Mouse (Mus musculus): ENCODE data around the gene Ppp3ca. TPM values are rescaled to one million over a fixed set of nuclear protein-coding genes. Genes with fewer than 3 reads are reported as not detected.

Gene Ppp3ca
- polyA plus RNA-seq, 1 experiment from 2014 or later = 190 TPM

GRCm38 (mm10) chr3:136671940-136672278, 2.0 kb downstream of the Ppp3ca start:
- Histone ChIP-seq H3K36me3 (no peaks in the 10 kb centered on the region), H3K27me3 (replicated peaks) (no peaks in the 10 kb centered on the region), H3K9me3 (replicated peaks) (no peaks in the 10 kb centered on the region), H3K9ac (replicated peaks) (peak overlapping the region; percentile 90), H3K4me3 (replicated peaks) (peak overlapping the region; percentile 94), H3K27ac (replicated peaks) (peak overlapping the region; percentile 99), H3K4me1 (peaks cover 49% of the 10 kb centered on the region), H3K4me2 (peak overlapping the region; percentile 73)
- 6% methylated on average over 4 of the region's 5 CpGs for WGBS
- ATAC-seq (ENCODE audit: low FRiP score) = no peak

DNA sequence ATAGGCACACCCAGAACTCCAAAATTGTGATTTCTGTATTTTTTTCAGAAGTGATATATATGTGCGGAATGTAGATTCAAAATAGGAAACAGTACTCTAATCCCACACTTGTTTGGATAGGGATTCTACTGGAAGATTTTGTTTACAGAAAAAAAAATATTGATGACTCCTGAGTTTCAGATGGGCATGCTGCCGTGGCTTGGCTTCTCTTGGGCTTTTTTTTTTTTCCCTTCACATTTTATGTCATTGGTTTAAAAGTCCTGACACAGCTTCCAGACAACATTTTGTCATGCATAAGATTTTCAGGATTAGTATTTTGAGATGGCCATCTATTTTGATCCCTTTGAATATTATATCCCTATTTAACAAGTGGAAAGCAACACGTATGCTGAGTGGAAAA, 2.9 kb downstream of the Ppp3ca start:
- no peaks in the 10 kb centered on the region for H3K9me3 ChIP-seq (replicated peaks)
- no peaks in the 10 kb centered on the region for H3K36me3 ChIP-seq
- no peak overlapping the region; the same call in 1 of the 2 replicates for H3K9ac ChIP-seq (replicated peaks)
- peak overlapping the region; percentile 73 for H3K4me2 ChIP-seq
- WGBS = 61% methylated on average over 3 of the region's 3 CpGs
- H3K4me1 ChIP-seq = peaks cover 55% of the 10 kb centered on the region
- no peaks in the 10 kb centered on the region for H3K27me3 ChIP-seq (replicated peaks)
- no peak for ATAC-seq (ENCODE audit: low FRiP score)
- H3K27ac ChIP-seq (replicated peaks) = no peak overlapping the region
- H3K4me3 ChIP-seq (replicated peaks) = peak overlapping the region; percentile 94

GRCm38 (mm10) chr3:136673363-136673762, 3.4 kb downstream of the Ppp3ca start:
- no peak for ATAC-seq (ENCODE audit: low FRiP score)
- Histone ChIP-seq H3K4me1 (peaks cover 53% of the 10 kb centered on the region), H3K4me3 (replicated peaks) (0 out of 2 replicates have a peak overlapping the region, but pooled peaks have one; percentile 10), H3K36me3 (no peaks in the 10 kb centered on the region), H3K27ac (replicated peaks) (no peak overlapping the region), H3K9me3 (replicated peaks) (no peaks in the 10 kb centered on the region), H3K27me3 (replicated peaks) (no peaks in the 10 kb centered on the region), H3K9ac (replicated peaks) (no peak overlapping the region), H3K4me2 (peak overlapping the region; percentile 73)
- WGBS = 71% methylated on average over 2 of the region's 2 CpGs

GRCm38 (mm10) chr3:136674486-136674885, 4.6 kb downstream of the Ppp3ca start:
- Histone ChIP-seq H3K9ac (replicated peaks) (no peak overlapping the region), H3K27ac (replicated peaks) (no peak overlapping the region), H3K27me3 (replicated peaks) (no peaks in the 10 kb centered on the region), H3K36me3 (no peaks in the 10 kb centered on the region), H3K4me1 (peaks cover 53% of the 10 kb centered on the region), H3K4me2 (peak overlapping the region; percentile 21; the same call in 1 of the 2 replicates), H3K4me3 (replicated peaks) (no peak overlapping the region), H3K9me3 (replicated peaks) (no peaks in the 10 kb centered on the region)
- no peak for ATAC-seq (ENCODE audit: low FRiP score)
- 45% methylated on average over 5 of the region's 5 CpGs for WGBS

- H3K9me3 ChIP-seq (replicated peaks) = no peaks in the 10 kb centered on the region
- H3K27me3 ChIP-seq (replicated peaks) = no peaks in the 10 kb centered on the region
- H3K4me2 ChIP-seq = no peak overlapping the region
- H3K27ac ChIP-seq (replicated peaks) = no peak overlapping the region
- H3K9ac ChIP-seq (replicated peaks) = no peak overlapping the region
- no peaks in the 10 kb centered on the region for H3K36me3 ChIP-seq
- peaks cover 74% of the 10 kb centered on the region for H3K4me1 ChIP-seq
- ATAC-seq (ENCODE audit: low FRiP score) = no peak
- 78% methylated on average over 2 of the region's 2 CpGs for WGBS
- H3K4me3 ChIP-seq (replicated peaks) = no peak overlapping the region
These were observed 7.1 kb downstream of the Ppp3ca start for GRCm38 (mm10) chr3:136676991-136677390.

DNA sequence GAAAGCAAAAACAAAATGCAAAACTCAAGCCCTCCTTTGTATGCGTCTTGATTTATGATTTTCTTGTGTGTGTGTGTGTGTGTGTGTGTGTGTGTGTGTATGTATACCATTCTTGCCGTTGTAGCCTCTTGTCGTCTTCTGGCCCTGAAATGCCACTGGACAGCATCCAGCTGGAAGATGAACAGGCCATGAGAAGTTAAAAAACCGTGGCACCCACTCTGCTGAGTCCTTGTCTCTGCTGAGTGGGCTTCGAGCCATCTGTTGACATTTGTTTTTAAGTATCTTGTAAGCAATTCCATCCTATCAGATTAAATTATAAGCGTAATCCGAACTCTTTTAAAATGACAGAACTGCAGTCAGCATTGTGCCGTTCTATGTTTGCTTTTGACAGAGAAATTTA, 8.5 kb downstream of the Ppp3ca start:
- peaks cover 72% of the 10 kb centered on the region for H3K4me1 ChIP-seq
- H3K36me3 ChIP-seq = no peaks in the 10 kb centered on the region
- no peak for ATAC-seq (ENCODE audit: low FRiP score)
- no peaks in the 10 kb centered on the region for H3K27me3 ChIP-seq (replicated peaks)
- no peak overlapping the region for H3K9ac ChIP-seq (replicated peaks)
- no peaks in the 10 kb centered on the region for H3K9me3 ChIP-seq (replicated peaks)
- no peak overlapping the region for H3K27ac ChIP-seq (replicated peaks)
- 58% methylated on average over 8 of the region's 8 CpGs for WGBS
- no peak overlapping the region for H3K4me2 ChIP-seq
- no peak overlapping the region for H3K4me3 ChIP-seq (replicated peaks)

GRCm38 (mm10) chr3:136679903-136680491, 10.1 kb downstream of the Ppp3ca start:
- Histone ChIP-seq H3K4me3 (replicated peaks) (no peak overlapping the region), H3K9me3 (replicated peaks) (no peaks in the 10 kb centered on the region), H3K36me3 (no peaks in the 10 kb centered on the region), H3K4me1 (peaks cover 68% of the 10 kb centered on the region), H3K27me3 (replicated peaks) (no peaks in the 10 kb centered on the region), H3K9ac (replicated peaks) (no peak overlapping the region), H3K4me2 (no peak overlapping the region), H3K27ac (replicated peaks) (no peak overlapping the region)
- WGBS = 71% methylated on average over 6 of the region's 6 CpGs
- no peak for ATAC-seq (ENCODE audit: low FRiP score)

GRCm38 (mm10) chr3:136682242-136682641, 12.3 kb downstream of the Ppp3ca start:
- WGBS = 96% methylated on average over 8 of the region's 8 CpGs
- ATAC-seq (ENCODE audit: low FRiP score) = no peak
- H3K4me1 ChIP-seq = peaks cover 52% of the 10 kb centered on the region

GRCm38 (mm10) chr3:136684191-136684958, 14.5 kb downstream of the Ppp3ca start:
- no peak overlapping the region for H3K9ac ChIP-seq (replicated peaks)
- no peaks in the 10 kb centered on the region for H3K9me3 ChIP-seq (replicated peaks)
- H3K36me3 ChIP-seq = no peaks in the 10 kb centered on the region
- H3K4me1 ChIP-seq = peaks cover 44% of the 10 kb centered on the region
- H3K4me2 ChIP-seq = no peak overlapping the region
- no peak overlapping the region for H3K27ac ChIP-seq (replicated peaks)
- WGBS = 83% methylated on average over 15 of the region's 15 CpGs
- H3K27me3 ChIP-seq (replicated peaks) = no peaks in the 10 kb centered on the region
- no peak overlapping the region for H3K4me3 ChIP-seq (replicated peaks)
- ATAC-seq (ENCODE audit: low FRiP score) = no peak

More at GRCm38 (mm10) chr3:136682242-136682641, 12.3 kb downstream of the Ppp3ca start:
- Histone ChIP-seq H3K36me3 (no peaks in the 10 kb centered on the region), H3K9ac (replicated peaks) (no peak overlapping the region), H3K27me3 (replicated peaks) (no peaks in the 10 kb centered on the region), H3K27ac (replicated peaks) (no peak overlapping the region), H3K4me2 (no peak overlapping the region), H3K9me3 (replicated peaks) (no peaks in the 10 kb centered on the region), H3K4me3 (replicated peaks) (no peak overlapping the region)

DNA sequence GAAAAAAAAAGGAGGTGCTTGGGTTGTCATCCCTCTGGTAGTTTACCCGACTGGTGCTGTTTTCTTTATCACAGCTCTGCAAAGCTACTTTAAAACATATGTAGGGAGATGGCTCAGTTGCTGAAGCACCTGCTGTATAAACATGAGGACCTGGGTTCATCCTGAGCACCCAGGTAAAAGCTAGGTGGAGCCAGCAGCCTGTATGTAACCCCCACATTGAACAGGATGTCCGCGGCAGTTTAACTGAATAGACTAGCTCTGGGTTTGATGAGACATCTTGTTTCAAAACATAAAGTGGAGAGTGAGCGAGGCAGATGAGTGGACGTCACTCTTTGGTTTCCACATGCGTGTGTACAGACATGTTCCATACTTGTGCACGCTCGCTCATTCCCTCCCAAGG, 16.5 kb downstream of the Ppp3ca start:
- WGBS = 94% methylated on average over 8 of the region's 8 CpGs
- Histone ChIP-seq H3K4me1 (peaks cover 28% of the 10 kb centered on the region), H3K9me3 (replicated peaks) (no peaks in the 10 kb centered on the region), H3K4me3 (replicated peaks) (no peak overlapping the region), H3K36me3 (no peaks in the 10 kb centered on the region), H3K27me3 (replicated peaks) (no peaks in the 10 kb centered on the region), H3K27ac (replicated peaks) (no peak overlapping the region), H3K4me2 (no peak overlapping the region), H3K9ac (replicated peaks) (no peak overlapping the region)
- no peak for ATAC-seq (ENCODE audit: low FRiP score)

DNA sequence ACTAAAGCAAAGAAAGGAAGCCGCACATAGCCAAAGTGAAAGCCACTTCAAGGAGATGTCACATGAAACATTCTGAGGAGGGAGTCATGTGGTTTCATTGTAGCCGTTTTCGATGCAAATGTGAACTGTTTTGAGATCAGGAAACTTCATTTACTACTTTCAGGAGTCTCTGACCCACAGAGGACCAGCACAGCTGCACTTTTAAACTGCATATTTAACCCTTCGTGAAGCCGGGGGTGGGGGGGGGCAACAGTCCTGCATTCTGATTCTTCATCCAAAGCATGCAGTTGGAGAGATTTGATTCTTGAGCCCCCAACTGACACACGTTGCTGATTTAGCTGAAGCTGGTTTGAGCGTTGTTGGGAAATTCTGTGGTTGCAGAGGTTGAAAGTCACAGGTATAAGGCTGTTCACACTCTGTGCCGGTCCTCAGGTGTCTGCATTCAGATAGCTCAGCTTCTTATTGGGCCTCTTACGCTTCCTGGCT, 18.2 kb downstream of the Ppp3ca start:
- Histone ChIP-seq H3K9ac (replicated peaks) (no peak overlapping the region), H3K4me2 (no peak overlapping the region), H3K4me1 (peaks cover 27% of the 10 kb centered on the region; the same call in 1 of the 2 replicates), H3K27me3 (replicated peaks) (no peaks in the 10 kb centered on the region), H3K36me3 (no peaks in the 10 kb centered on the region), H3K4me3 (replicated peaks) (no peak overlapping the region), H3K27ac (replicated peaks) (no peak overlapping the region), H3K9me3 (replicated peaks) (no peaks in the 10 kb centered on the region)
- no peak for ATAC-seq (ENCODE audit: low FRiP score)
- 80% methylated on average over 9 of the region's 9 CpGs for WGBS
